9 mouse cellular contexts compared by ENCODE assay signal in the genomic region with DNA sequence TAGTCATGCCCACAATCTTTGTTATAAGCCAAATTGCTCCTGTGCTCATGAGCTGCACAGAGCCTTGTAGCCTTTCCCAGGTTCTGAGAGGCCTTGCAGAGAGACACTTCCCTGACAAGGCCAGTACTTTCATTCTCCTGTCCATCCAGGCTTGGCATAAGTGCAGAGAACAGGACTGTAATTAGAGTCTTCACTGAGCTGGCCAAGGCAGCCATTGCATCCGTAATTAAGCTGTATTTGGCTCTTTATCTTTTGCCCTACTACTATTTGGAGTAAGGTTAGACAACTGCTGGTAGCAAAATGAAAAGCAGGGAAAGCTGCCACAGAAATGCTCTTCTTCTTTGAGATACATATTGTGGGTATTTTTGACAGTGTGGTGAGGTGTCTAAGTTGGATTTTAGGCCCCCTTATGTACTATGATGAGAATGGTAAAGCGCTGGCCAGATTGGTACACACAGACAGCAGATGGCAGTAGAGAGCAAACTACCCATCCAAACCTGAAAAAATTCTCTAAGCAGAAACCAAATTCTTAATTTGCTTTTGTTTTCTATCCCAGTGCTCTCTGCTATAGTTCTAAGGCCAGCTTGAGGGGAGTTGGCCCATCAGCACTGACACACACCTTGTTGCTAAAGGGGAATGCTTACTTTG. TPM values are rescaled to one million over a fixed set of nuclear protein-coding genes. Genes with fewer than 3 reads are reported as not detected.
DNase-seq lines count a peak whose midpoint lies in the region; ATAC-seq and TF ChIP-seq lines count a peak whose summit lies in the region.
"Had no signal": no experiment of that assay in that cellular context is flagged by ENCODE, and none has a peak within 500 bp of the region (broad histone marks: within the 10 kb centered on the region; RNA-seq: fewer than 3 reads in every experiment).

No protein-coding gene starts in this region.

- no peak overlapping the region for H3K4me3 ChIP-seq in cortical plate, adult 2 months (ENCODE audit: insufficient read depth, low read length)
- H3K4me3 ChIP-seq in hindbrain, postnatal 0 days (ENCODE audit: low read length), result no peak overlapping the region
- H3K4me3 ChIP-seq: heart, embryonic 13.5 days had no signal

- H3K9me3 ChIP-seq in hindbrain, postnatal 0 days (ENCODE audit: low read length), result no peaks in the 10 kb centered on the region
- H3K9me3 ChIP-seq: heart, embryonic 13.5 days had no signal

- H3K4me1 ChIP-seq in cortical plate, adult 2 months (ENCODE audit: control insufficient read depth, insufficient read depth, low read length), result peaks cover 3% of the 10 kb centered on the region; the same call in 1 of the 2 replicates
- H3K4me1 ChIP-seq in hindbrain, postnatal 0 days (ENCODE audit: insufficient read depth, low read length), result no peaks in the 10 kb centered on the region
- H3K4me1 ChIP-seq: heart, embryonic 13.5 days had no signal

- 31% methylated on average over 2 of the region's 2 CpGs for WGBS in hindbrain, postnatal 0 days

- no peak overlapping the region for H3K4me2 ChIP-seq in hindbrain, postnatal 0 days (ENCODE audit: low read depth, low read length)
- H3K4me2 ChIP-seq: heart, embryonic 13.5 days had no signal

- TF ChIP-seq POLR2A in cortical plate, adult 2 months (IDR thresholded peaks at IDR 0.05; ENCODE audit: extremely low read depth, insufficient read depth, low read length), result no peak

- no peaks in the 10 kb centered on the region for H3K27me3 ChIP-seq in hindbrain, postnatal 0 days (ENCODE audit: insufficient read depth, low read length)
- H3K27me3 ChIP-seq: heart, embryonic 13.5 days had no signal

- H3K9ac ChIP-seq in hindbrain, postnatal 0 days (replicated peaks; ENCODE audit: low read length), result no peak overlapping the region
- H3K9ac ChIP-seq: heart, embryonic 13.5 days had no signal

- peak; percentile 59 for TF ChIP-seq CTCF in cortical plate, adult 2 months (IDR thresholded peaks at IDR 0.05; ENCODE audit: extremely low read depth, insufficient read depth, low read length)
- TF ChIP-seq CTCF in hindbrain, postnatal 0 days (IDR thresholded peaks at IDR 0.05; ENCODE audit: low read depth), result peak; percentile 70

- H3K36me3 ChIP-seq in hindbrain, postnatal 0 days (ENCODE audit: insufficient read depth, low read length), result no peaks in the 10 kb centered on the region
- H3K36me3 ChIP-seq: heart, embryonic 13.5 days had no signal

- peak; percentile 14 to 72 for DNase-seq in adrenal gland, adult (ENCODE audit: inconsistent age in 2 of 2, low spot score in 1 of 2)
- DNase-seq in adrenal gland, postnatal 4 days (ENCODE audit: low spot score in 2 of 2), result no peak
- peak; percentile 10 to 59 for DNase-seq in spleen, postnatal 10 days (ENCODE audit: low spot score in 2 of 2)
- DNase-seq in spleen, postnatal 36 days (ENCODE audit: low spot score in 2 of 2), result no peak
- peak; percentile 67 for DNase-seq in hindbrain, postnatal 0 days (ENCODE audit: low spot score)
- peak; percentile 49 for DNase-seq in lung, postnatal 14 days
- DNase-seq in retina, postnatal 1 day, result peak; percentile 63

- peak; percentile 64; the same call in 1 of the 2 replicates for ATAC-seq in hindbrain, postnatal 0 days

- H3K27ac ChIP-seq in cortical plate, adult 2 months (ENCODE audit: insufficient read depth, low read length), result no peak overlapping the region
- H3K27ac ChIP-seq in hindbrain, postnatal 0 days, result no peak overlapping the region
- H3K27ac ChIP-seq: heart, embryonic 13.5 days had no signal

RNA-seq across cellular contexts. Expression of gene 4931440F15Rik, which starts 36.4 kb away (rescaled TPM):
- total RNA-seq in adrenal gland, postnatal 4 days (2021), result under 1 TPM; 0.48 to 0.85 TPM
- 0.90 and 1.2 TPM in 2 replicates for polyA plus RNA-seq in cortical plate, adult 2 months (2012; rRNA removed)
- 0.29 and 0.63 TPM in 2 replicates for total RNA-seq in hindbrain, postnatal 0 days (2014; rRNA removed)
- polyA plus RNA-seq in hindbrain, postnatal 0 days (2015; fragmentation: Nextera tagmentation; extraction: Ambion mirVana), result 0.33 and 0.38 TPM in 2 replicates

Comparison
In these comparisons a context has a peak if more than half of its experiments do, and no peak if none do; other contexts are left out.
1. DNase-seq: peak in adrenal gland, adult (2 of 2), spleen, postnatal 10 days (2 of 2), hindbrain, postnatal 0 days (single experiment), lung, postnatal 14 days (single experiment) and retina, postnatal 1 day (single experiment); none in adrenal gland, postnatal 4 days (0 of 2) and spleen, postnatal 36 days (0 of 2).